Mouse (Mus musculus) spleen, adult 2 months (tissue): ENCODE measurements around the gene Trpm1. TPM values are rescaled to one million over a fixed set of nuclear protein-coding genes. Genes with fewer than 3 reads are reported as not detected.
A peak's percentile ranks its signal among the peaks of the same experiment; 100 is the strongest.
"Not testable (repeated sequence)": the region's sequence is repeated elsewhere in the genome, so short reads cannot be mapped to it uniquely, and the experiment has no call there.

Source experiments
- DNase-seq, 2 experiments: peaks; one replicate each; pipeline versions ENCODE4 v3.0.0 to v3.0.0-alpha.2; 2012 to 2021; ENCODE audit warnings: low spot score in 2 of 2, low read depth in 1 of 2
- H3K27ac ChIP-seq: fragments of 200-500 bp; 2 replicates; pipeline ENCODE4 v1.5.1; 2012; ENCODE audit warnings: low read length, inconsistent platforms; ENCODE audit not compliant: insufficient read depth
- H3K27me3 ChIP-seq: fragments of 200-500 bp; 2 replicates; pipeline ENCODE4 v1.6.1; 2012; ENCODE audit warnings: mild to moderate bottlenecking, moderate library complexity, low read length, inconsistent platforms; ENCODE audit not compliant: control insufficient read depth, insufficient read depth
- H3K36me3 ChIP-seq: fragments of 200-500 bp; 2 replicates; pipeline ENCODE4 v1.6.1; 2012; ENCODE audit warnings: mild to moderate bottlenecking, low read length, inconsistent platforms; ENCODE audit not compliant: control insufficient read depth, insufficient read depth
- H3K4me1 ChIP-seq: fragments of 200-500 bp; 2 replicates; pipeline ENCODE4 v1.6.1; 2011; ENCODE audit warnings: inconsistent platforms; ENCODE audit not compliant: control insufficient read depth, insufficient read depth, insufficient read length
- H3K4me3 ChIP-seq: fragments of 200-500 bp; 2 replicates; pipeline ENCODE4 v1.5.1; 2011; ENCODE audit warnings: mild to moderate bottlenecking, inconsistent platforms; ENCODE audit not compliant: insufficient read depth, insufficient read length; ENCODE audit errors: extremely low read depth
- CTCF ChIP-seq: fragments of 200-500 bp; IDR thresholded peaks from 2 replicates; pipeline ENCODE4 v1.5.1; 2011; ENCODE audit warnings: mild to moderate bottlenecking, inconsistent platforms; ENCODE audit not compliant: insufficient read depth, insufficient read length, insufficient replicate concordance; ENCODE audit errors: extremely low read depth
- POLR2A ChIP-seq: fragments of 200-500 bp; IDR thresholded peaks from 2 replicates; pipeline ENCODE4 v1.6.1; 2011; ENCODE audit warnings: low read depth, low read length, inconsistent platforms
- WGBS: fragments of 180-500 bp; shearing (Covaris S2); methylation state at CpG from one replicate; pipeline ENCODE4 v1.1.7; 2018; 5-methylcytosine and 5-hydroxymethylcytosine counted together
- polyA plus RNA-seq: library from polyadenylated mRNA; depleted of rRNA; stranded (reverse); fragments of >200 nt; gene quantifications from 2 replicates; pipeline ENCODE4 v1.2.3, GENCODE M21; 2012; rRNA removed

Gene Trpm1
- polyA plus RNA-seq, result 0.34 and 0.97 TPM in 2 replicates

GRCm38 (mm10) chr7:64153535-64153934 lies at the start of gene Trpm1:
Gene Trpm1 (plus strand): TSS chr7:64153835.
- no peak for TF ChIP-seq POLR2A
- TF ChIP-seq CTCF, result no peak
- Histone ChIP-seq H3K27me3 (no peaks in the 10 kb centered on the region; the same call in 1 of the 2 replicates), H3K36me3 (no peaks in the 10 kb centered on the region), H3K27ac (no peak within 1 kb of the TSS), H3K4me1 (peaks cover 4% of the 10 kb centered on the region; the same call in 1 of the 2 replicates), H3K4me3 (no peak within 1 kb of the TSS)
- 90% methylated on average over 2 of the region's 2 CpGs for WGBS
- no peak for DNase-seq

- H3K4me3 ChIP-seq, result no peak overlapping the region
- WGBS, result 78% methylated on average over 9 of the region's 9 CpGs
- H3K27ac ChIP-seq, result no peak overlapping the region
- TF ChIP-seq CTCF (no peak), POLR2A (no peak)
- H3K4me1 ChIP-seq, result no peaks in the 10 kb centered on the region
- H3K36me3 ChIP-seq, result no peaks in the 10 kb centered on the region
- H3K27me3 ChIP-seq, result no peaks in the 10 kb centered on the region; the same call in 1 of the 2 replicates
- no peak for DNase-seq
Measured at GRCm38 (mm10) chr7:64122131-64122715, 31.4 kb upstream of the Trpm1 start.

- DNase-seq, result no peak
- H3K4me3 ChIP-seq, result no peak overlapping the region
- no peaks in the 10 kb centered on the region for H3K36me3 ChIP-seq
- no peak overlapping the region for H3K27ac ChIP-seq
- no peak for TF ChIP-seq POLR2A
- TF ChIP-seq CTCF, result no peak
- WGBS, result 89% methylated on average over 4 of the region's 4 CpGs
- H3K27me3 ChIP-seq, result no peaks in the 10 kb centered on the region; the same call in 1 of the 2 replicates
- H3K4me1 ChIP-seq, result no peaks in the 10 kb centered on the region
Measured at GRCm38 (mm10) chr7:64123721-64124120, 29.9 kb upstream of the Trpm1 start.

GRCm38 (mm10) chr7:64125994-64126393 lies 27.6 kb upstream of the Trpm1 start:
- not testable (repeated sequence) for H3K27me3 ChIP-seq, H3K36me3 ChIP-seq, H3K27ac ChIP-seq, H3K4me3 ChIP-seq, H3K4me1 ChIP-seq, DNase-seq
- 90% methylated on average over 9 of the region's 9 CpGs for WGBS

GRCm38 (mm10) chr7:64139866-64140265 lies 13.8 kb upstream of the Trpm1 start:
- no peaks in the 10 kb centered on the region for H3K36me3 ChIP-seq
- DNase-seq, result no peak
- 69% methylated on average over 2 of the region's 2 CpGs for WGBS

GRCm38 (mm10) chr7:64141301-64142032 lies 12.2 kb upstream of the Trpm1 start:
- TF ChIP-seq POLR2A, result no peak
- no peak for TF ChIP-seq CTCF
- no peaks in the 10 kb centered on the region for H3K36me3 ChIP-seq
- peak overlapping the region; percentile 23 for H3K27ac ChIP-seq
- 14% methylated on average over 19 of the region's 19 CpGs for WGBS
- peak overlapping the region; percentile 34 for H3K4me3 ChIP-seq
- no peaks in the 10 kb centered on the region for H3K27me3 ChIP-seq
- H3K4me1 ChIP-seq, result peaks cover 11% of the 10 kb centered on the region; the same call in 1 of the 2 replicates
- DNase-seq, result peak; percentile 36 to 69

More at GRCm38 (mm10) chr7:64139866-64140265, 13.8 kb upstream of the Trpm1 start:
- peaks cover 11% of the 10 kb centered on the region; the same call in 1 of the 2 replicates for H3K4me1 ChIP-seq
- TF ChIP-seq POLR2A (no peak), CTCF (no peak)
- H3K27ac ChIP-seq, result no peak overlapping the region
- H3K4me3 ChIP-seq, result no peak overlapping the region
- no peaks in the 10 kb centered on the region for H3K27me3 ChIP-seq

- no peak overlapping the region for H3K27ac ChIP-seq
- H3K27me3 ChIP-seq, result no peaks in the 10 kb centered on the region; the same call in 1 of the 2 replicates
- WGBS, result 64% methylated on average over 2 of the region's 2 CpGs
- no peaks in the 10 kb centered on the region for H3K36me3 ChIP-seq
- no peak overlapping the region for H3K4me3 ChIP-seq
- no peaks in the 10 kb centered on the region for H3K4me1 ChIP-seq
- no peak for DNase-seq
- TF ChIP-seq POLR2A (no peak), CTCF (no peak)
Measured at GRCm38 (mm10) chr7:64149337-64149736, 4.3 kb upstream of the Trpm1 start.
